Mouse (Mus musculus) kidney, adult 2 months (tissue): ENCODE data around the gene Dcaf15. TPM values are rescaled to one million over a fixed set of nuclear protein-coding genes. Genes with fewer than 3 reads are reported as not detected.

Source experiments
- DNase-seq: peaks from one replicate; pipeline ENCODE4 v3.0.0; 2021
- H3K27ac ChIP-seq: fragments of 200-500 bp; 2 replicates; pipeline ENCODE4 v1.5.1; 2012; ENCODE audit warnings: low read depth, low read length, control low read depth, inconsistent platforms; ENCODE audit not compliant: insufficient read depth
- H3K27me3 ChIP-seq: fragments of 200-500 bp; replicated peaks from 2 replicates; pipeline ENCODE4 v1.6.1; 2012; ENCODE audit warnings: mild to moderate bottlenecking, moderate library complexity, low read length, inconsistent platforms; ENCODE audit not compliant: control insufficient read depth, insufficient read depth
- H3K36me3 ChIP-seq: fragments of 200-500 bp; 2 replicates; pipeline ENCODE4 v1.6.1; 2012; ENCODE audit warnings: mild to moderate bottlenecking, moderate library complexity, low read length, inconsistent platforms; ENCODE audit not compliant: control insufficient read depth, insufficient read depth
- H3K4me1 ChIP-seq: fragments of 200-500 bp; 2 replicates; pipeline ENCODE4 v1.6.1; 2011; ENCODE audit warnings: low read length; ENCODE audit not compliant: control insufficient read depth, insufficient read depth
- H3K4me3 ChIP-seq: fragments of 200-500 bp; 2 replicates; pipeline ENCODE4 v1.5.1; 2011; ENCODE audit warnings: mild to moderate bottlenecking, low read depth, low read length, control low read depth; ENCODE audit not compliant: insufficient read depth
- CTCF ChIP-seq: fragments of 200-500 bp; conservative IDR thresholded peaks from 2 replicates; pipeline ENCODE4 v1.5.1; 2011; ENCODE audit warnings: low read depth, mild to moderate bottlenecking, control low read depth, low read length, moderate library complexity, mixed read lengths; ENCODE audit not compliant: insufficient read depth, insufficient read length
- POLR2A ChIP-seq: fragments of 200-500 bp; IDR thresholded peaks from one replicate; pipeline ENCODE4 v1.6.1; 2011; ENCODE audit warnings: low read depth, low read length, control low read depth
- WGBS: fragments of 180-500 bp; shearing (Covaris S2); methylation state at CpG from one replicate; pipeline ENCODE4 v1.1.7; 2018; 5-methylcytosine and 5-hydroxymethylcytosine counted together
- polyA plus RNA-seq: library from polyadenylated mRNA; depleted of rRNA; stranded (reverse); fragments of >200 nt; gene quantifications from 2 replicates; pipeline ENCODE4 v1.2.3, GENCODE M21; 2012

The Dcaf15 gene
- polyA plus RNA-seq, 1 experiment, result 28.2 TPM

DNA sequence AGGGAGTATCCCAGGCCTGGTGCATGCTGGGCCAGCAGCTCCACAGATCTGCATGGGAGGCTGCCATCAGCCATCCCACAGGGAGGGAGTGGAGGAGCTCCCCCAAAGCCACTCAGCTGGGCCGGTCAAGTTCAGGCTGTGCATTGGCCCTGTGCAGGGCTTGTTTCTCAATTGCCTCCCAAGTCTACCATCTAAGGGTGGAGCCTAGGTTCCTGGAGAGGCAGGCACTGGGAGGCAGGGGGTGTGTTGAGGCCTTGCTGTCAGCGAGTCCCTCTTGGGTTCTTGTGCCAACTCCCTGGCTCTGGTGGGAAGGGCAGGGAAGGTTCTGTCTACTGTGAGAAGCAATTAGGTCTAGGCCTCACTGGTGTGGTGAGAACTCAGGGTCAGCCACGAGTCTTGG lies 32.6 kb downstream of the Dcaf15 start:
- WGBS, result 40% methylated on average over 3 of the region's 3 CpGs
- Histone ChIP-seq H3K4me1 (peaks cover 29% of the 10 kb centered on the region), H3K27ac (no peak overlapping the region), H3K4me3 (no peak overlapping the region), H3K36me3 (no peaks in the 10 kb centered on the region), H3K27me3 (no peaks in the 10 kb centered on the region)
- TF ChIP-seq POLR2A, result no peak
- TF ChIP-seq CTCF, result no peak
- no peak for DNase-seq

DNA sequence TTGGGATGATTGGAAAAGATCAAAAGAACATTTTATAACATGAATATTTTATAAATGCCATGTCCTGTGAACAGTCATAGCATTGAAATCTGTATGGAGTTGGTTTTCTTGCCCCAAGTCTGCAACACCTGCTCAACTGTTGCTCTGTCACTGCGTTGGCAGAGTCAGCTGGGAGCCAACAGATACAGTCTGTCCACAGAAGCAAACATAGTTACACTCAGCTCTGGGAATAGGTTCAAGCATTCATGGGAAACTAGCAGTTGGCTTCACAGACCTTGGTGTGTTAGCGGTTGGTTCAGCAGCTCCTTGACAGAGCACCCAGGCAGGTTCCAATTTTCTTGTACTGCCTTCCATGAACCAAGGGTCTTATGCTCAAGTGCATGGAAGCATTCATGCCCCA lies 33.9 kb downstream of the Dcaf15 start:
- H3K27me3 ChIP-seq, result no peaks in the 10 kb centered on the region
- 83% methylated on average over 2 of the region's 2 CpGs for WGBS
- H3K27ac ChIP-seq, result no peak overlapping the region
- TF ChIP-seq CTCF (no peak), POLR2A (no peak)
- H3K4me3 ChIP-seq, result no peak overlapping the region
- DNase-seq, result no peak
- H3K36me3 ChIP-seq, result no peaks in the 10 kb centered on the region
- H3K4me1 ChIP-seq, result peaks cover 29% of the 10 kb centered on the region

- no peak overlapping the region for H3K4me3 ChIP-seq
- no peak overlapping the region for H3K27ac ChIP-seq
- WGBS, result 81% methylated on average over 5 of the region's 5 CpGs
- TF ChIP-seq POLR2A (no peak), CTCF (no peak)
- peaks cover 29% of the 10 kb centered on the region for H3K4me1 ChIP-seq
- no peaks in the 10 kb centered on the region for H3K27me3 ChIP-seq
- H3K36me3 ChIP-seq, result no peaks in the 10 kb centered on the region
- DNase-seq, result no peak
Measured at GRCm38 (mm10) chr8:84070241-84070640, 34.3 kb downstream of the Dcaf15 start.

GRCm38 (mm10) chr8:84069750-84070149 lies 34.8 kb downstream of the Dcaf15 start:
- H3K36me3 ChIP-seq, result no peaks in the 10 kb centered on the region
- H3K27ac ChIP-seq, result no peak overlapping the region
- no peaks in the 10 kb centered on the region for H3K27me3 ChIP-seq
- TF ChIP-seq CTCF (no peak), POLR2A (no peak)
- no peak overlapping the region for H3K4me3 ChIP-seq
- peak; percentile 21 for DNase-seq
- 42% methylated on average over 2 of the region's 2 CpGs for WGBS
- H3K4me1 ChIP-seq, result peaks cover 29% of the 10 kb centered on the region

- H3K4me1 ChIP-seq, result peaks cover 29% of the 10 kb centered on the region
- H3K36me3 ChIP-seq, result no peaks in the 10 kb centered on the region
- DNase-seq, result peak; percentile 69
- TF ChIP-seq POLR2A, result no peak
- no peak for TF ChIP-seq CTCF
- peak overlapping the region; percentile 6; the same call in 1 of the 2 replicates for H3K27ac ChIP-seq
- WGBS, result 15% methylated on average over 1 of the region's 1 CpGs
- no peak overlapping the region for H3K4me3 ChIP-seq
- H3K27me3 ChIP-seq, result no peaks in the 10 kb centered on the region
Measured at GRCm38 (mm10) chr8:84069169-84069568, 35.4 kb downstream of the Dcaf15 start.

- no peak for TF ChIP-seq POLR2A
- no peak for TF ChIP-seq CTCF
- H3K27me3 ChIP-seq, result no peaks in the 10 kb centered on the region
- H3K4me3 ChIP-seq, result no peak overlapping the region
- peaks cover 29% of the 10 kb centered on the region for H3K4me1 ChIP-seq
- no peaks in the 10 kb centered on the region for H3K36me3 ChIP-seq
- DNase-seq, result no peak
- 44% methylated on average over 12 of the region's 12 CpGs for WGBS
- H3K27ac ChIP-seq, result peak overlapping the region; percentile 6; the same call in 1 of the 2 replicates
Measured at GRCm38 (mm10) chr8:84068316-84069035, 36.1 kb downstream of the Dcaf15 start.

DNA sequence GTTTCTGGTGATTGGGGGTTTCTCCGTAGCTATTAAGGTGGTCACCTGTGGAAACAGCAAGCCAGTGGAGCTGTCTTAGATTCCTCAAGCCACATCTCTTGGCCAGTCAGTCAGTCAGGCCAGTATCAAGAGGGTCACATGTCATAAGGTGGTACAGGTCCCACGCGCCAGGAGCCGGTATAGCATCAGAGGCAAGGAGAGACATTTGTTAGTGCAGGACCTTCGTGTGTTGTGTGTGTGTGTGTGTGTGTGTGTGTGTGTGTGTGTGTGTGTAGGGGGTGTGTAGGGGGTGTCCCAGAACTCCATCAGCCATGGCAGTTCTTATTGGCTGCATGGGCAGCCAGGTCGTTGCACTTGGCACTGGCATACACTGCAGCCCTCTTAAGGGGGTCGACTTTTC lies 36.7 kb downstream of the Dcaf15 start:
- 62% methylated on average over 7 of the region's 7 CpGs for WGBS
- Histone ChIP-seq H3K36me3 (no peaks in the 10 kb centered on the region), H3K4me1 (peaks cover 29% of the 10 kb centered on the region), H3K4me3 (no peak overlapping the region), H3K27ac (no peak overlapping the region), H3K27me3 (no peaks in the 10 kb centered on the region)
- DNase-seq, result no peak
- TF ChIP-seq CTCF (no peak), POLR2A (no peak)
